Comparison of ENCODE assay signal across 9 mouse cellular contexts in genomic region chr7:139246931-139247880, GRCm38 (mm10). TPM values are rescaled to one million over a fixed set of nuclear protein-coding genes. Genes with fewer than 3 reads are reported as not detected.
DNase-seq lines count a peak whose midpoint lies in the region; ATAC-seq lines count a peak whose summit lies in the region.
"Had no signal": no experiment of that assay in that cellular context is flagged by ENCODE, and none has a peak within 500 bp of the region (broad histone marks: within the 10 kb centered on the region; RNA-seq: fewer than 3 reads in every experiment).

No protein-coding gene starts in this region.

- H3K27ac ChIP-seq in embryonic facial prominence, embryonic 12.5 days, result 0 out of 2 replicates have a peak overlapping the region, but pooled peaks have one; percentile 37
- peak overlapping the region; percentile 98 for H3K27ac ChIP-seq in heart, embryonic 10.5 days
- H3K27ac ChIP-seq in kidney, embryonic 14.5 days (ENCODE audit: low read depth, low read length), result peak overlapping the region; percentile 63
- H3K27ac ChIP-seq in liver, embryonic 13.5 days, result peak overlapping the region; percentile 64; the same call in 1 of the 2 replicates

- no peaks in the 10 kb centered on the region for H3K36me3 ChIP-seq in embryonic facial prominence, embryonic 12.5 days
- no peaks in the 10 kb centered on the region for H3K36me3 ChIP-seq in heart, embryonic 10.5 days
- H3K36me3 ChIP-seq in kidney, embryonic 14.5 days (ENCODE audit: control insufficient read depth, insufficient read depth, low read length), result no peaks in the 10 kb centered on the region
- no peaks in the 10 kb centered on the region for H3K36me3 ChIP-seq in liver, embryonic 13.5 days
- H3K36me3 ChIP-seq: G1E had no signal

- peak; percentile 47 for DNase-seq in ovary, adult 18-20 months (ENCODE audit: low spot score)
- no peak for DNase-seq in ovary, postnatal 10 days (ENCODE audit: low spot score)
- DNase-seq in heart, embryonic 10.5 days (ENCODE audit: low spot score), result peak; percentile 84
- no peak for DNase-seq in liver, embryonic 13.5 days
- peak; percentile 26 for DNase-seq in naive thymus-derived CD4-positive, alpha-beta T cell, adult 2 months (ENCODE audit: low read depth)
- DNase-seq in urinary bladder, postnatal 36 days (ENCODE audit: low spot score in 2 of 2), result peak; percentile 58 to 64

- H3K4me1 ChIP-seq in embryonic facial prominence, embryonic 12.5 days, result peaks cover 39% of the 10 kb centered on the region
- peaks cover 75% of the 10 kb centered on the region for H3K4me1 ChIP-seq in heart, embryonic 10.5 days
- H3K4me1 ChIP-seq in kidney, embryonic 14.5 days (ENCODE audit: control insufficient read depth, insufficient read depth, low read length), result peaks cover 42% of the 10 kb centered on the region
- H3K4me1 ChIP-seq in liver, embryonic 13.5 days (replicated peaks), result peaks cover 51% of the 10 kb centered on the region

- H3K4me2 ChIP-seq in embryonic facial prominence, embryonic 12.5 days (replicated peaks), result peak overlapping the region; percentile 95
- H3K4me2 ChIP-seq in kidney, embryonic 14.5 days (replicated peaks; ENCODE audit: low read depth, low read length), result peak overlapping the region; percentile 96
- H3K4me2 ChIP-seq in liver, embryonic 13.5 days, result peak overlapping the region; percentile 76

- peak overlapping the region; percentile 66 for H3K4me3 ChIP-seq in embryonic facial prominence, embryonic 12.5 days
- peak overlapping the region; percentile 83 for H3K4me3 ChIP-seq in heart, embryonic 10.5 days
- H3K4me3 ChIP-seq in kidney, embryonic 14.5 days (ENCODE audit: low read length), result peak overlapping the region; percentile 65
- H3K4me3 ChIP-seq in liver, embryonic 13.5 days (replicated peaks), result peak overlapping the region; percentile 64

- peak overlapping the region; percentile 73 for H3K9ac ChIP-seq in embryonic facial prominence, embryonic 12.5 days
- peak overlapping the region; percentile 80 for H3K9ac ChIP-seq in kidney, embryonic 14.5 days (ENCODE audit: low read depth, low read length)
- H3K9ac ChIP-seq in liver, embryonic 13.5 days, result peak overlapping the region; percentile 67

- 2% methylated on average over 38 of the region's 38 CpGs for WGBS in embryonic facial prominence, embryonic 12.5 days
- WGBS in heart, embryonic 10.5 days, result 3% methylated on average over 38 of the region's 38 CpGs
- WGBS in kidney, embryonic 14.5 days, result 3% methylated on average over 38 of the region's 38 CpGs
- 12% methylated on average over 38 of the region's 38 CpGs for WGBS in liver, embryonic 13.5 days (ENCODE audit: insufficient replicate concordance)

- ATAC-seq in embryonic facial prominence, embryonic 12.5 days (ENCODE audit: insufficient number of reproducible peaks, insufficient read depth, low FRiP score, low TSS enrichment), result peak; percentile 53
- peak; percentile 48 for ATAC-seq in kidney, embryonic 14.5 days (ENCODE audit: low FRiP score, low TSS enrichment)
- peak; percentile 40 for ATAC-seq in liver, embryonic 13.5 days (ENCODE audit: low read depth)

- peaks cover 10% of the 10 kb centered on the region; the same call in 1 of the 2 replicates for H3K27me3 ChIP-seq in embryonic facial prominence, embryonic 12.5 days
- H3K27me3 ChIP-seq in heart, embryonic 10.5 days (ENCODE audit: insufficient read depth, poor library complexity, severe bottlenecking), result no peaks in the 10 kb centered on the region
- H3K27me3 ChIP-seq in kidney, embryonic 14.5 days (ENCODE audit: control insufficient read depth, insufficient read depth, low read length), result peaks cover 4% of the 10 kb centered on the region
- H3K27me3 ChIP-seq in liver, embryonic 13.5 days, result peaks cover 38% of the 10 kb centered on the region

- H3K9me3 ChIP-seq in embryonic facial prominence, embryonic 12.5 days, result no peaks in the 10 kb centered on the region
- no peaks in the 10 kb centered on the region for H3K9me3 ChIP-seq in heart, embryonic 10.5 days
- no peaks in the 10 kb centered on the region for H3K9me3 ChIP-seq in kidney, embryonic 14.5 days (ENCODE audit: control insufficient read depth, low read length)
- no peaks in the 10 kb centered on the region for H3K9me3 ChIP-seq in liver, embryonic 13.5 days (replicated peaks)

RNA-seq across cellular contexts. Expression of gene Pwwp2b, which starts 1.1 kb away (rescaled TPM):
- 10.1 and 10.8 TPM in 2 replicates for polyA plus RNA-seq in embryonic facial prominence, embryonic 12.5 days (2016; fragmentation: Nextera tagmentation; extraction: Ambion mirVana)
- polyA plus RNA-seq in heart, embryonic 10.5 days (2016; fragmentation: Nextera tagmentation; extraction: Ambion mirVana), result 10.5 and 11.1 TPM in 2 replicates
- 5.3 and 7.3 TPM in 2 replicates for polyA plus RNA-seq in kidney, embryonic 14.5 days (2014; fragmentation: Nextera tagmentation; extraction: Ambion mirVana)
- polyA plus RNA-seq in liver, embryonic 13.5 days (2015; fragmentation: Nextera tagmentation; extraction: Ambion mirVana), result 1.7 and 1.9 TPM in 2 replicates

RNA-seq across cellular contexts. Expression of gene Stk32c, which starts 34.1 kb away (rescaled TPM):
- 0.26 and 0.31 TPM in 2 replicates for polyA plus RNA-seq in embryonic facial prominence, embryonic 12.5 days (2016; fragmentation: Nextera tagmentation; extraction: Ambion mirVana)
- polyA plus RNA-seq in heart, embryonic 10.5 days (2016; fragmentation: Nextera tagmentation; extraction: Ambion mirVana), result not detected in 2 replicates
- polyA plus RNA-seq in kidney, embryonic 14.5 days (2014; fragmentation: Nextera tagmentation; extraction: Ambion mirVana), result 0.29 TPM in 1 of 2 replicates, not detected in the other
- not detected in 2 replicates for polyA plus RNA-seq in liver, embryonic 13.5 days (2015; fragmentation: Nextera tagmentation; extraction: Ambion mirVana)
- polyA plus RNA-seq: G1E had no signal

RNA-seq across cellular contexts. Expression of gene Lrrc27, which starts 34.4 kb away (rescaled TPM):
- 2.6 and 2.7 TPM in 2 replicates for polyA plus RNA-seq in embryonic facial prominence, embryonic 12.5 days (2016; fragmentation: Nextera tagmentation; extraction: Ambion mirVana)
- polyA plus RNA-seq in heart, embryonic 10.5 days (2016; fragmentation: Nextera tagmentation; extraction: Ambion mirVana), result 4.5 TPM in 2 replicates
- 5.7 and 6.6 TPM in 2 replicates for polyA plus RNA-seq in kidney, embryonic 14.5 days (2014; fragmentation: Nextera tagmentation; extraction: Ambion mirVana)
- 0.62 and 0.90 TPM in 2 replicates for polyA plus RNA-seq in liver, embryonic 13.5 days (2015; fragmentation: Nextera tagmentation; extraction: Ambion mirVana)
- polyA plus RNA-seq: G1E had no signal

Comparison
In these comparisons a context has a peak if more than half of its experiments do, and no peak if none do; other contexts are left out.
1. DNase-seq: peak in ovary, adult 18-20 months (single experiment), heart, embryonic 10.5 days (single experiment), naive thymus-derived CD4-positive, alpha-beta T cell, adult 2 months (single experiment) and urinary bladder, postnatal 36 days (2 of 2); none in ovary, postnatal 10 days (single experiment) and liver, embryonic 13.5 days (single experiment).
2. H3K27ac ChIP-seq: peak in every context shown above with its lines; median percentile 98 in heart, embryonic 10.5 days; 64 in liver, embryonic 13.5 days; 63 in kidney, embryonic 14.5 days; 37 in embryonic facial prominence, embryonic 12.5 days.
3. Peak in every context shown above with its lines, with median percentiles within 50 percentile points of each other: ATAC-seq, H3K4me2 ChIP-seq, H3K4me3 ChIP-seq and H3K9ac ChIP-seq.